Mouse (Mus musculus): Measurements from ENCODE around the gene 4930447C04Rik. TPM values are rescaled to one million over a fixed set of nuclear protein-coding genes. Genes with fewer than 3 reads are reported as not detected.

Gene 4930447C04Rik
- polyA plus RNA-seq, 1 experiment from 2014 or later, result 9.4 TPM

DNA sequence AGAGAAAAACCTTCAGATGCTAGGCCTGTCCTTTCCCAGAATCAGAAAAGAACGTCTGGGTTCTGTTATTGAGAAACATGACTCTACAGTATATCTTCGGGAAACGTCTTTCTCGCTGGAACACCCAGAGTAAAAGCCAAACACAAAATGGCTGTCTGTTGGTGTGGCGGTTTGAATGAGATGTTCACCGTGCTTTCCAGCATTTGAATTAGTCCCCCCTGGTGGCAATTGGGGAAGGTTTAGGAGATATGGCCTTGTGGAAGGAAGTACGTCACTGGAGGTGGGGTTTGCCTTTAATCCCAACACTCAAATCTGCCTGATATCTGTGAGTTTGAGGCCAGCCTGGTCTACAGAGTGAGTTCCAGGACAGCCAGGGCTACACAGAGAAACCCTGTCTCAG, 27.0 kb upstream of the 4930447C04Rik start:
- ATAC-seq, result no peak
- H3K9me3 ChIP-seq (ENCODE audit: control insufficient read depth, low read length), result no peaks in the 10 kb centered on the region
- H3K4me1 ChIP-seq (ENCODE audit: control insufficient read depth, insufficient read depth, low read depth, low read length), result no peaks in the 10 kb centered on the region
- H3K4me2 ChIP-seq (ENCODE audit: low read length), result no peak overlapping the region
- H3K27ac ChIP-seq (ENCODE audit: low read depth, low read length), result no peak overlapping the region
- no peak overlapping the region for H3K4me3 ChIP-seq (ENCODE audit: low read length)
- H3K27me3 ChIP-seq (replicated peaks; ENCODE audit: control insufficient read depth, insufficient read depth, low read length), result peaks cover 7% of the 10 kb centered on the region
- WGBS, result 89% methylated on average over 7 of the region's 7 CpGs
- no peak overlapping the region for H3K9ac ChIP-seq (ENCODE audit: low read depth, low read length)
- no peaks in the 10 kb centered on the region for H3K36me3 ChIP-seq (ENCODE audit: control insufficient read depth, insufficient read depth, low read length)

GRCm38 (mm10) chr12:72962761-72963160, 22.2 kb upstream of the 4930447C04Rik start:
- ATAC-seq, result no peak
- H3K4me1 ChIP-seq (ENCODE audit: control insufficient read depth, insufficient read depth, low read depth, low read length), result no peaks in the 10 kb centered on the region
- no peak overlapping the region for H3K27ac ChIP-seq (ENCODE audit: low read depth, low read length)
- no peak overlapping the region for H3K4me3 ChIP-seq (ENCODE audit: low read length)
- H3K9ac ChIP-seq (ENCODE audit: low read depth, low read length), result no peak overlapping the region
- 45% methylated on average over 6 of the region's 6 CpGs for WGBS
- H3K36me3 ChIP-seq (ENCODE audit: control insufficient read depth, insufficient read depth, low read length), result no peaks in the 10 kb centered on the region
- H3K27me3 ChIP-seq (replicated peaks; ENCODE audit: control insufficient read depth, insufficient read depth, low read length), result no peaks in the 10 kb centered on the region; the same call in 1 of the 2 replicates
- H3K4me2 ChIP-seq (ENCODE audit: low read length), result no peak overlapping the region
- no peaks in the 10 kb centered on the region for H3K9me3 ChIP-seq (ENCODE audit: control insufficient read depth, low read length)

GRCm38 (mm10) chr12:72958446-72958845, 17.9 kb upstream of the 4930447C04Rik start:
- Histone ChIP-seq H3K4me1 (ENCODE audit: control insufficient read depth, insufficient read depth, low read depth, low read length) (no peaks in the 10 kb centered on the region), H3K4me3 (ENCODE audit: low read length) (no peak overlapping the region), H3K9me3 (ENCODE audit: control insufficient read depth, low read length) (no peaks in the 10 kb centered on the region), H3K27me3 (replicated peaks; ENCODE audit: control insufficient read depth, insufficient read depth, low read length) (peaks cover 12% of the 10 kb centered on the region), H3K4me2 (ENCODE audit: low read length) (no peak overlapping the region), H3K36me3 (ENCODE audit: control insufficient read depth, insufficient read depth, low read length) (no peaks in the 10 kb centered on the region), H3K27ac (ENCODE audit: low read depth, low read length) (no peak overlapping the region), H3K9ac (ENCODE audit: low read depth, low read length) (no peak overlapping the region)
- 89% methylated on average over 3 of the region's 3 CpGs for WGBS
- no peak for ATAC-seq

- Histone ChIP-seq H3K27ac (ENCODE audit: low read depth, low read length) (no peak overlapping the region), H3K27me3 (replicated peaks; ENCODE audit: control insufficient read depth, insufficient read depth, low read length) (peaks cover 17% of the 10 kb centered on the region), H3K36me3 (ENCODE audit: control insufficient read depth, insufficient read depth, low read length) (no peaks in the 10 kb centered on the region), H3K4me2 (ENCODE audit: low read length) (no peak overlapping the region), H3K9ac (ENCODE audit: low read depth, low read length) (no peak overlapping the region), H3K9me3 (ENCODE audit: control insufficient read depth, low read length) (no peaks in the 10 kb centered on the region), H3K4me1 (ENCODE audit: control insufficient read depth, insufficient read depth, low read depth, low read length) (no peaks in the 10 kb centered on the region), H3K4me3 (ENCODE audit: low read length) (no peak overlapping the region)
- ATAC-seq, result no peak
- 69% methylated on average over 6 of the region's 6 CpGs for WGBS
Measured at GRCm38 (mm10) chr12:72957829-72958424, 17.4 kb upstream of the 4930447C04Rik start.

DNA sequence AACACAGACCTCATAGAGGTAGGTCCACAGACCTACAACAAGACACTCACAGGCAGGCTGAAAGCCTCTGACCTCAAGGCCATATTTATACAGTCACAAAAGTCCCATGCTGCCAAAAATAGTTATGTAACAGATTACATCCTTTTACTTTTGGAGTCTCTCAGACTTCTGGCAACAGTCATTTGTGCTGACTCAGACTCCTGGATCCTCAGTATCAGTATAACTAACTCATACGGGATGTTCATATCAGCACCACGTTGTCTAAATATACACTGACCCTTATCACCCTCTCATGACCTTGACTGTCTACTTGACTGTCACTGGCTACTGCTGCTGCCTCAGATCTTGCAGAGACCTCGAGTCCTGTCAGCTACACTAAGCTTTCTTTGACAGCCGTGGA, 14.3 kb upstream of the 4930447C04Rik start:
- Histone ChIP-seq H3K27me3 (replicated peaks; ENCODE audit: control insufficient read depth, insufficient read depth, low read length) (peaks cover 35% of the 10 kb centered on the region), H3K9me3 (ENCODE audit: control insufficient read depth, low read length) (no peaks in the 10 kb centered on the region), H3K4me1 (ENCODE audit: control insufficient read depth, insufficient read depth, low read depth, low read length) (no peaks in the 10 kb centered on the region), H3K4me3 (ENCODE audit: low read length) (no peak overlapping the region), H3K9ac (ENCODE audit: low read depth, low read length) (no peak overlapping the region), H3K27ac (ENCODE audit: low read depth, low read length) (no peak overlapping the region), H3K4me2 (ENCODE audit: low read length) (no peak overlapping the region), H3K36me3 (ENCODE audit: control insufficient read depth, insufficient read depth, low read length) (no peaks in the 10 kb centered on the region)
- WGBS, result 77% methylated on average over 4 of the region's 4 CpGs
- ATAC-seq, result no peak

GRCm38 (mm10) chr12:72953858-72954257, 13.3 kb upstream of the 4930447C04Rik start:
- ATAC-seq, result no peak
- WGBS, result 76% methylated on average over 5 of the region's 5 CpGs
- Histone ChIP-seq H3K4me2 (ENCODE audit: low read length) (no peak overlapping the region), H3K9me3 (ENCODE audit: control insufficient read depth, low read length) (no peaks in the 10 kb centered on the region), H3K4me3 (ENCODE audit: low read length) (no peak overlapping the region), H3K27me3 (replicated peaks; ENCODE audit: control insufficient read depth, insufficient read depth, low read length) (peaks cover 43% of the 10 kb centered on the region), H3K4me1 (ENCODE audit: control insufficient read depth, insufficient read depth, low read depth, low read length) (no peaks in the 10 kb centered on the region), H3K27ac (ENCODE audit: low read depth, low read length) (no peak overlapping the region), H3K36me3 (ENCODE audit: control insufficient read depth, insufficient read depth, low read length) (no peaks in the 10 kb centered on the region), H3K9ac (ENCODE audit: low read depth, low read length) (no peak overlapping the region)

DNA sequence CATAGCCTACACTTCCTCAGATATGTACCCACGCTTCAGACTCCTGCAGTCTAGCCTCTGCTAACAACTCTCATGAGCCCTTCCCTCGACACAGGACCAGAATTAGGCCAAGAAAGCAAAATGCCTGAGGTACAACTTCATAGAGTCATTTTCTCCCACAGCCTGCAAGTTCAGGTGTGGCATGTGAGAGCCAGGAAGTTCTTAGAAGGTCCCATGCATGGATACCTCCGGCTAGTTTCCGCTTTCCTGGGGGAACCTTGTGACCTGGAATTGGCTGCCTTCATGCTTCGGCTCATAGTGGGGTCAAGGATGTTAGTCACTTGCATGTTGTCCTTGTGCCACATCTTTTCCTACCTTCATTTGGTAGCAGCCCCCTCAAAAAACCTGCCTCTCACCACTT, 12.5 kb upstream of the 4930447C04Rik start:
- peaks cover 44% of the 10 kb centered on the region for H3K27me3 ChIP-seq (replicated peaks; ENCODE audit: control insufficient read depth, insufficient read depth, low read length)
- H3K9ac ChIP-seq (ENCODE audit: low read depth, low read length), result no peak overlapping the region
- no peaks in the 10 kb centered on the region for H3K9me3 ChIP-seq (ENCODE audit: control insufficient read depth, low read length)
- 91% methylated on average over 5 of the region's 5 CpGs for WGBS
- H3K36me3 ChIP-seq (ENCODE audit: control insufficient read depth, insufficient read depth, low read length), result no peaks in the 10 kb centered on the region
- no peak overlapping the region for H3K4me3 ChIP-seq (ENCODE audit: low read length)
- H3K4me2 ChIP-seq (ENCODE audit: low read length), result no peak overlapping the region
- no peak overlapping the region for H3K27ac ChIP-seq (ENCODE audit: low read depth, low read length)
- ATAC-seq, result no peak
- H3K4me1 ChIP-seq (ENCODE audit: control insufficient read depth, insufficient read depth, low read depth, low read length), result no peaks in the 10 kb centered on the region

- Histone ChIP-seq H3K9me3 (ENCODE audit: control insufficient read depth, low read length) (no peaks in the 10 kb centered on the region), H3K4me1 (ENCODE audit: control insufficient read depth, insufficient read depth, low read depth, low read length) (peaks cover 2% of the 10 kb centered on the region), H3K27me3 (replicated peaks; ENCODE audit: control insufficient read depth, insufficient read depth, low read length) (peaks cover 69% of the 10 kb centered on the region), H3K4me2 (ENCODE audit: low read length) (no peak overlapping the region), H3K27ac (ENCODE audit: low read depth, low read length) (no peak overlapping the region), H3K4me3 (ENCODE audit: low read length) (no peak overlapping the region), H3K36me3 (ENCODE audit: control insufficient read depth, insufficient read depth, low read length) (no peaks in the 10 kb centered on the region), H3K9ac (ENCODE audit: low read depth, low read length) (no peak overlapping the region)
- 25% methylated on average over 2 of the region's 2 CpGs for WGBS
- ATAC-seq, result no peak
Measured at GRCm38 (mm10) chr12:72947335-72947734, 6.8 kb upstream of the 4930447C04Rik start.

DNA sequence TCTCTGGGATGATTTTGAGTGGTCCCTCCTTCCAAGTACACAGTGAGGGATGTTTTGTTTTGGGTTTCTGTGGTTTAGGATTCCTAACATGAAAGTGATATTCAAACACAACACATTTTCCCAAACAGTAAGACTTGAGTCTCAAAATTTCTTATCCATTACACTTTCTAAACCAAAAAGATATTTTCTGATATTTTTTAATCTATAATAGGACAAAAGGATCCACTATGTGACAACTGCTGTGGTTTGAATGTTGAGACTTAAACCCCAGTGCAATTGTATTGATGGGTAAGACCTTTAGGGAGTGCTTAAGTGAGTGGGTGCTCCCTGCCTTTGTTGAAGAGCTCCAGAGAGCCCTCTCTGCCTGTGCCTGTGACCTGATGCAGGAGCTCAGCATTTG, 6.2 kb upstream of the 4930447C04Rik start:
- ATAC-seq, result no peak
- Histone ChIP-seq H3K4me1 (ENCODE audit: control insufficient read depth, insufficient read depth, low read depth, low read length) (peaks cover 2% of the 10 kb centered on the region), H3K4me2 (ENCODE audit: low read length) (no peak overlapping the region), H3K27ac (ENCODE audit: low read depth, low read length) (no peak overlapping the region), H3K36me3 (ENCODE audit: control insufficient read depth, insufficient read depth, low read length) (no peaks in the 10 kb centered on the region), H3K4me3 (ENCODE audit: low read length) (no peak overlapping the region), H3K27me3 (replicated peaks; ENCODE audit: control insufficient read depth, insufficient read depth, low read length) (peaks cover 68% of the 10 kb centered on the region), H3K9me3 (ENCODE audit: control insufficient read depth, low read length) (no peaks in the 10 kb centered on the region), H3K9ac (ENCODE audit: low read depth, low read length) (no peak overlapping the region)

GRCm38 (mm10) chr12:72946064-72946395, 5.5 kb upstream of the 4930447C04Rik start:
- WGBS, result 4% methylated on average over 8 of the region's 8 CpGs
- Histone ChIP-seq H3K4me1 (ENCODE audit: control insufficient read depth, insufficient read depth, low read depth, low read length) (peaks cover 2% of the 10 kb centered on the region), H3K27ac (ENCODE audit: low read depth, low read length) (no peak overlapping the region), H3K36me3 (ENCODE audit: control insufficient read depth, insufficient read depth, low read length) (no peaks in the 10 kb centered on the region), H3K4me3 (ENCODE audit: low read length) (no peak overlapping the region), H3K27me3 (replicated peaks; ENCODE audit: control insufficient read depth, insufficient read depth, low read length) (peaks cover 69% of the 10 kb centered on the region), H3K9ac (ENCODE audit: low read depth, low read length) (no peak overlapping the region), H3K4me2 (ENCODE audit: low read length) (no peak overlapping the region), H3K9me3 (ENCODE audit: control insufficient read depth, low read length) (no peaks in the 10 kb centered on the region)
- no peak for ATAC-seq

Data from hindbrain, embryonic 16.5 days (tissue).